Mouse (Mus musculus) kidney, adult 2 months (tissue): ENCODE data around the gene Tvp23a.

Experiments used
- CTCF ChIP-seq: fragments of 200-500 bp; conservative IDR thresholded peaks from 2 replicates; pipeline ENCODE4 v1.5.1; 2011; ENCODE audit warnings: low read depth, mild to moderate bottlenecking, control low read depth, low read length, moderate library complexity, mixed read lengths; ENCODE audit not compliant: insufficient read depth, insufficient read length
- POLR2A ChIP-seq: fragments of 200-500 bp; IDR thresholded peaks from one replicate; pipeline ENCODE4 v1.6.1; 2011; ENCODE audit warnings: low read depth, low read length, control low read depth

- TF ChIP-seq CTCF, result no peak
- no peak for TF ChIP-seq POLR2A
Observed at GRCm38 (mm10) chr16:10398755-10399154, 48.4 kb downstream of the Tvp23a start.
